Mouse (Mus musculus): ENCODE results near the gene Gm20388. TPM values are rescaled to one million over a fixed set of nuclear protein-coding genes. Genes with fewer than 3 reads are reported as not detected.

Gene Gm20388
- polyA plus RNA-seq, 1 experiment = 28.1 TPM

GRCm38 (mm10) chr8:123666832-123667231, 3756.2 kb downstream of the Gm20388 start:
- H3K9me3 ChIP-seq (replicated peaks; ENCODE audit: control insufficient read depth, insufficient read depth, low read length, poor library complexity, severe bottlenecking) = no peaks in the 10 kb centered on the region
- H3K4me3 ChIP-seq (ENCODE audit: low read depth, low read length) = no peak overlapping the region
- no peak for TF ChIP-seq CTCF (IDR thresholded peaks at IDR 0.05; ENCODE audit: low read depth, low read length)
- peaks cover under 1% of the 10 kb centered on the region; the same call in 1 of the 2 replicates for H3K36me3 ChIP-seq (ENCODE audit: control insufficient read depth, insufficient read depth, low read length, poor library complexity, severe bottlenecking)
- H3K27ac ChIP-seq (ENCODE audit: insufficient read depth, low read length) = no peak overlapping the region
- H3K27me3 ChIP-seq (ENCODE audit: control insufficient read depth, insufficient read depth, low read length, poor library complexity, severe bottlenecking) = no peaks in the 10 kb centered on the region
- peaks cover 7% of the 10 kb centered on the region for H3K4me1 ChIP-seq (ENCODE audit: control insufficient read depth, insufficient read depth, low read length)
- no peak overlapping the region for H3K9ac ChIP-seq (ENCODE audit: low read depth, poor library complexity, severe bottlenecking)

- Histone ChIP-seq H3K9me3 (replicated peaks; ENCODE audit: control insufficient read depth, insufficient read depth, low read length, poor library complexity, severe bottlenecking) (no peaks in the 10 kb centered on the region), H3K27me3 (ENCODE audit: control insufficient read depth, insufficient read depth, low read length, poor library complexity, severe bottlenecking) (no peaks in the 10 kb centered on the region), H3K9ac (ENCODE audit: low read depth, poor library complexity, severe bottlenecking) (no peak overlapping the region), H3K4me1 (ENCODE audit: control insufficient read depth, insufficient read depth, low read length) (peaks cover 7% of the 10 kb centered on the region), H3K27ac (ENCODE audit: insufficient read depth, low read length) (no peak overlapping the region; the same call in 1 of the 2 replicates), H3K36me3 (ENCODE audit: control insufficient read depth, insufficient read depth, low read length, poor library complexity, severe bottlenecking) (no peaks in the 10 kb centered on the region), H3K4me3 (ENCODE audit: low read depth, low read length) (no peak overlapping the region)
- 0 out of 2 replicates have a peak, but pooled peaks have one; percentile 2 for TF ChIP-seq EP300 (IDR thresholded peaks at IDR 0.05; ENCODE audit: insufficient read depth, low read depth, low read length)
- TF ChIP-seq CTCF (IDR thresholded peaks at IDR 0.05; ENCODE audit: low read depth, low read length) = no peak
These were observed 3758.0 kb downstream of the Gm20388 start for GRCm38 (mm10) chr8:123668681-123669080.

DNA sequence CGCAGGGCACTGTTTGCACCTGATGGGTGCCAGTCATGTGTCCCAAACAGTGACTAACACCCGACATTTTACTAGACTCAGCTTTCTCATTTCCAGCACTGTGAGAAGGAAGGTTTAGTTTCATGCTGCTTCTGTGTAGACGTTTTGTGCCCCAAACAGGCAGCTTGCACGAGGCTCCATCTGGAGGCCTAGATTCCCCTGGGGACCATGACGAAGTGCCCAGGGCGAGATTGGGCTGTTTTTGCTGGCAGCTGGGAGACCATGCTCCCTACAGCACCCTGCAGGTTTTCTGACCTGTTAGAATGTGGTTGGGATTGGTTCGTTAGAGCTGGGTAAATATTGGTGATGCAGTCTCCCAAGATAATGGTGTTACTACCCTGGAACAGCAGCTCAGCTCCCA, 3760.1 kb downstream of the Gm20388 start:
- Histone ChIP-seq H3K27me3 (ENCODE audit: control insufficient read depth, insufficient read depth, low read length, poor library complexity, severe bottlenecking) (no peaks in the 10 kb centered on the region), H3K4me1 (ENCODE audit: control insufficient read depth, insufficient read depth, low read length) (peaks cover 7% of the 10 kb centered on the region), H3K9me3 (replicated peaks; ENCODE audit: control insufficient read depth, insufficient read depth, low read length, poor library complexity, severe bottlenecking) (no peaks in the 10 kb centered on the region), H3K27ac (ENCODE audit: insufficient read depth, low read length) (no peak overlapping the region), H3K9ac (ENCODE audit: low read depth, poor library complexity, severe bottlenecking) (no peak overlapping the region), H3K4me3 (ENCODE audit: low read depth, low read length) (no peak overlapping the region), H3K36me3 (ENCODE audit: control insufficient read depth, insufficient read depth, low read length, poor library complexity, severe bottlenecking) (no peaks in the 10 kb centered on the region)
- TF ChIP-seq CTCF (IDR thresholded peaks at IDR 0.05; ENCODE audit: low read depth, low read length) = no peak

DNA sequence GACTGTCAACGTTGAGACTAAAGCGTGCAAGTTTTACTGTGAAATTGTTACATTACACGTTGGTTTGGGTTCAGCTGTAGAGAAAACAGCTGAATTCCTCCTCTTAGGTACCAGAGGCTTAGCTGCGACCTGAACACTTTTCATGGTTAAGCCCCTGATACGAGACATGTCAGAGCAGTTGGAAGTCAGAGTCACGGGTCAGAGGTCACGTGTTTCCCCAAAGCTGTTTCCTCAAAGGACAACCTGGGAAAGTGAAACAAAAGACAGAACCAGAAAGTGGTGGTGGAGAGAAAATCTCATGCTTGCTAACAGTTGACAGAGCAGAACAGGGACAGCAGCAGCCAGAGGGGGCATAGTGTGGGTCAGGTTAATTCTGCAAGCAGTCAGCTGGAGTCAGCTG, 3760.8 kb downstream of the Gm20388 start:
- no peak overlapping the region for H3K4me3 ChIP-seq (ENCODE audit: low read depth, low read length)
- peaks cover 7% of the 10 kb centered on the region for H3K4me1 ChIP-seq (ENCODE audit: control insufficient read depth, insufficient read depth, low read length)
- no peaks in the 10 kb centered on the region for H3K36me3 ChIP-seq (ENCODE audit: control insufficient read depth, insufficient read depth, low read length, poor library complexity, severe bottlenecking)
- TF ChIP-seq CTCF (IDR thresholded peaks at IDR 0.05; ENCODE audit: low read depth, low read length) (no peak), EP300 (IDR thresholded peaks at IDR 0.05; ENCODE audit: insufficient read depth, low read depth, low read length) (no peak), POLR2A (IDR thresholded peaks at IDR 0.05; ENCODE audit: insufficient read depth, low read length) (no peak)
- no peak overlapping the region for H3K27ac ChIP-seq (ENCODE audit: insufficient read depth, low read length)
- no peaks in the 10 kb centered on the region for H3K27me3 ChIP-seq (ENCODE audit: control insufficient read depth, insufficient read depth, low read length, poor library complexity, severe bottlenecking)
- H3K9me3 ChIP-seq (replicated peaks; ENCODE audit: control insufficient read depth, insufficient read depth, low read length, poor library complexity, severe bottlenecking) = no peaks in the 10 kb centered on the region
- H3K9ac ChIP-seq (ENCODE audit: low read depth, poor library complexity, severe bottlenecking) = no peak overlapping the region

DNA sequence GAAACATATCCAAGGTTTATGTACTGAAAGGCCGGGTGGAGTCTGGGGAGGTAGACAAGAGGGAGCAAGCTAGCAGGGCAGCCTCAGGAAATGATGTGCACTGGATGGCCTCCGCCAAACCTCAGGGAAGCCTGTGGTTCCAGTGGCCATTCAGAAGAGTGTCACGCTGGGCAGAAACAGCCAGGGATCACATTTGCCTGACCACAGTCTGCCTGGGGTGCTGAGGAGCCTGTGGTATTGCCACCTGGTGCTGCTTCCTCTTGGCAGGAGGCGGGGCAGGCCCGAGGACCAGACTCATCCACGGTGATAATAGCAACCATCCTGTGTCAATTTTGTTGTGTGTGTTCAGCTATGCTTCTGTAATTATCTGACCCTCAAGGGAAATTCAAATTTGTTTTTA, 3762.0 kb downstream of the Gm20388 start:
- Histone ChIP-seq H3K4me1 (ENCODE audit: control insufficient read depth, insufficient read depth, low read length) (peaks cover 4% of the 10 kb centered on the region), H3K27me3 (ENCODE audit: control insufficient read depth, insufficient read depth, low read length, poor library complexity, severe bottlenecking) (no peaks in the 10 kb centered on the region), H3K4me3 (ENCODE audit: low read depth, low read length) (no peak overlapping the region), H3K36me3 (ENCODE audit: control insufficient read depth, insufficient read depth, low read length, poor library complexity, severe bottlenecking) (no peaks in the 10 kb centered on the region), H3K27ac (ENCODE audit: insufficient read depth, low read length) (no peak overlapping the region), H3K9me3 (replicated peaks; ENCODE audit: control insufficient read depth, insufficient read depth, low read length, poor library complexity, severe bottlenecking) (no peaks in the 10 kb centered on the region), H3K9ac (ENCODE audit: low read depth, poor library complexity, severe bottlenecking) (no peak overlapping the region)
- TF ChIP-seq POLR2A (IDR thresholded peaks at IDR 0.05; ENCODE audit: insufficient read depth, low read length) (no peak), CTCF (IDR thresholded peaks at IDR 0.05; ENCODE audit: low read depth, low read length) (no peak), EP300 (IDR thresholded peaks at IDR 0.05; ENCODE audit: insufficient read depth, low read depth, low read length) (no peak)

- TF ChIP-seq EP300 (IDR thresholded peaks at IDR 0.05; ENCODE audit: insufficient read depth, low read depth, low read length) (no peak), POLR2A (IDR thresholded peaks at IDR 0.05; ENCODE audit: insufficient read depth, low read length) (no peak), CTCF (IDR thresholded peaks at IDR 0.05; ENCODE audit: low read depth, low read length) (no peak)
- Histone ChIP-seq H3K9me3 (replicated peaks; ENCODE audit: control insufficient read depth, insufficient read depth, low read length, poor library complexity, severe bottlenecking) (no peaks in the 10 kb centered on the region), H3K4me1 (ENCODE audit: control insufficient read depth, insufficient read depth, low read length) (no peaks in the 10 kb centered on the region), H3K36me3 (ENCODE audit: control insufficient read depth, insufficient read depth, low read length, poor library complexity, severe bottlenecking) (no peaks in the 10 kb centered on the region), H3K9ac (ENCODE audit: low read depth, poor library complexity, severe bottlenecking) (no peak overlapping the region), H3K4me3 (ENCODE audit: low read depth, low read length) (no peak overlapping the region), H3K27ac (ENCODE audit: insufficient read depth, low read length) (no peak overlapping the region), H3K27me3 (ENCODE audit: control insufficient read depth, insufficient read depth, low read length, poor library complexity, severe bottlenecking) (no peaks in the 10 kb centered on the region)
These were observed 3765.0 kb downstream of the Gm20388 start for GRCm38 (mm10) chr8:123675611-123676010.

Measured in ES-Bruce4 (cell line).